Mouse (Mus musculus): Measurements from ENCODE around the gene Olfr1106.

Olfr1106 gene

GRCm38 (mm10) chr2:87052173-87052572 is at the start of gene Olfr1106:
Gene Olfr1106, minus strand, starts transcription at chr2:87052273.
- DNase-seq (ENCODE audit: low read depth) = no peak

- no peak for DNase-seq (ENCODE audit: low read depth)
These were observed 43.8 kb upstream of the Olfr1106 start, which contains the start of gene Olfr1109 for GRCm38 (mm10) chr2:87095908-87096307. Gene Olfr1109, minus strand, starts transcription at chr2:87096008.

DNA sequence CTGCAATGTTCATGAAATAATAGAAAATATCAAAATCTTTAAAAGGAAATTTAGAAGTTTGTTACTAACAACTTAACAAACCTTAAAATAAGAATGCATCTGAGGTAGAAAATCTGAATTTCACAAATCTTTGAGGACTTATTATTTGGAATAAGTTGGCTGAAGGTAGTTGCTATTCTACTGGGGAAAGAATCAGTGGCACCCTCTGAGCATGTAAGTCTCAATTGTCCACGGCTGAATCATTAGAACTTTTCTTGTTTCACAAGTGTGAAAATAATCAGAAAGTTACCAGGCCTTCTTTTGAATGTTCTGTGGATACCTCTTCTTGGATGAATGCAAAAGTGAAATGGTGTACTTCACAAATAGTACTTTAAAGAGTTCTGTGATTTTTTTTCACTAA is 23.6 kb upstream of the Olfr1106 start, which contains the start of gene Olfr1107:
Gene Olfr1107 (minus strand): TSS at position 101 of the 400 bp plus-strand sequence.
- DNase-seq (ENCODE audit: low read depth) = no peak

GRCm38 (mm10) chr2:87036431-87036830 is 15.6 kb downstream of the Olfr1106 start, which contains the start of gene Olfr1105:
Gene Olfr1105, minus strand, starts transcription at chr2:87036531.
- no peak for DNase-seq (ENCODE audit: low read depth)

DNA sequence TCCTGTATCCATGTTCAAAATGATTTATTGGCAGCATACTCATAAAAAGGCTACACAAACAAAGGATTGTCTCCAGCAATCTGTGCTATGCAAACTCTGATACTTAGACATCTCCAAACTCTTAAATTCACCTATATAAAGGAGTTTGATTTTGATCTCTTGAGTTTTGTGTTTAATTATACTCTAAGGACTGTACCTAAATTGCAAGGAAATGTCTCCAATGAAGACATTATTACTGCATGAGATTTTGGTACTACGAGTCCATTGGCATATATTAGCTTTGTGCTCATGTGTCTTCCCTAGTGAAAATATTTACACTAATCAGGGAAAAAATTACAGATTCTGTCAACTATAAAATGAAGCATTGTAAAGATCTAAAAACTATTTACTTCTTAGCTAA is 25.1 kb downstream of the Olfr1106 start, which contains the start of gene Olfr1104:
Gene Olfr1104 (minus strand): TSS at position 101 of the 400 bp plus-strand sequence.
- no peak for DNase-seq (ENCODE audit: low read depth)

GRCm38 (mm10) chr2:86998098-86998497 is 54.0 kb downstream of the Olfr1106 start, which contains the start of gene Olfr1102:
Gene Olfr1102, plus strand, starts transcription at chr2:86998398.
- DNase-seq (ENCODE audit: low read depth) = no peak

Data from naive thymus-derived CD4-positive, alpha-beta T cell, adult 2 months (primary cell).